Mouse (Mus musculus) testis, adult 2 months (tissue): Measurements from ENCODE around the gene Ssh3. TPM values are rescaled to one million over a fixed set of nuclear protein-coding genes. Genes with fewer than 3 reads are reported as not detected.

ENCODE experiments used
- H3K27ac ChIP-seq: fragments of 200-500 bp; 2 replicates; pipeline ENCODE4 v1.5.1; 2012; ENCODE audit warnings: low read depth, low read length; ENCODE audit not compliant: control insufficient read depth, insufficient read depth
- H3K27me3 ChIP-seq: fragments of 200-500 bp; 2 replicates; pipeline ENCODE4 v1.6.1; 2012; ENCODE audit warnings: mild to moderate bottlenecking, low read length, moderate library complexity; ENCODE audit not compliant: control insufficient read depth, insufficient read depth
- H3K36me3 ChIP-seq: fragments of 200-500 bp; 2 replicates; pipeline ENCODE4 v1.6.1; 2012; ENCODE audit warnings: mild to moderate bottlenecking, low read length; ENCODE audit not compliant: control insufficient read depth, insufficient read depth
- H3K4me1 ChIP-seq: fragments of 200-500 bp; 2 replicates; pipeline ENCODE4 v1.6.1; 2012; ENCODE audit warnings: low read length; ENCODE audit not compliant: control insufficient read depth, insufficient read depth
- H3K4me3 ChIP-seq: fragments of 200-500 bp; 2 replicates; pipeline ENCODE4 v1.5.1; 2012; ENCODE audit warnings: low read depth, mild to moderate bottlenecking, low read length, moderate library complexity, mixed read lengths; ENCODE audit not compliant: control insufficient read depth
- CTCF ChIP-seq: fragments of 200-500 bp; IDR thresholded peaks from 2 replicates; pipeline ENCODE4 v1.5.1; 2012; ENCODE audit warnings: low read depth, mild to moderate bottlenecking, inconsistent platforms, low read length, moderate library complexity; ENCODE audit not compliant: control insufficient read depth, insufficient read depth, insufficient replicate concordance
- POLR2A ChIP-seq: fragments of 200-500 bp; IDR thresholded peaks from 2 replicates; pipeline ENCODE4 v1.6.1; 2012; ENCODE audit warnings: low read depth, mild to moderate bottlenecking, inconsistent platforms, low read length, moderate library complexity; ENCODE audit not compliant: control insufficient read depth
- polyA plus RNA-seq: library from polyadenylated mRNA; depleted of rRNA; stranded (reverse); fragments of >200 nt; gene quantifications from 2 replicates; pipeline ENCODE4 v1.2.3, GENCODE M21; 2012

Gene Ssh3
- polyA plus RNA-seq, 1 experiment, result 7.1 TPM

DNA sequence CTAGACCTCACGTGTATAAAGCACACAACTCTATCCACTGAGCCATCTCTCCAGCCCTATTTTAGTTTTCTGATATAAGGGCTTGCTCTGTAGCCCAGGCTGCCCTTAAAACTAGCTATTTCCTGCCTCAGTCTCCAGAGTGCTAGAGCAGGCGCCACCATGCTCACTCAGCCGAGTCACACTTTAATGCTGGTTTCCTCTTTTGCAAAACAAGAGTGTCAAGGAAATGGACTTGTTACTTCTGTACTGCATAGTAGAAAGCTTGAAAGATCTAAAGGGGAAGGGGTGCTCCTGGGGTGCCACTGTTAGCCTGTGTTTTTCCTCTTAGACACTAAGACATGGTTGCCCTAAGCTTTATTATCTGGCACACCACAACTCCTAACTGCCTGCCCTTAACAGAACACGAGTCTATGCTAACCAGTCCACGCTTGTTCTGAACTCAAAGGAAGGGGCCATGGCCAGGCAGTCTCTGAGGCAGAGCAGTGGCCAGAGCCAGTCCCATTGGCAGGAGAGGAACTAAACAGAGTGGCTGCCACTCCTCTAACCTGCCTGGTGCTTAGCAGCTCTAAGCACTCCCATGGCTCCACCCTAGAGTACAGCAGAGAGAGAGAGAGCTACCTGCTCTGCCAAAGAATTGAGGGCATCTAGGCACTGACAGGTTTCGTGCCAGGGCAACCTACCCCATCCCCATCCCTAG, 30.7 kb upstream of the Ssh3 start:
- H3K27me3 ChIP-seq, result no peaks in the 10 kb centered on the region
- H3K4me1 ChIP-seq, result peaks cover 6% of the 10 kb centered on the region
- H3K36me3 ChIP-seq, result no peaks in the 10 kb centered on the region
- TF ChIP-seq CTCF, result no peak
- TF ChIP-seq POLR2A, result no peak
- no peak overlapping the region for H3K4me3 ChIP-seq
- H3K27ac ChIP-seq, result no peak overlapping the region

DNA sequence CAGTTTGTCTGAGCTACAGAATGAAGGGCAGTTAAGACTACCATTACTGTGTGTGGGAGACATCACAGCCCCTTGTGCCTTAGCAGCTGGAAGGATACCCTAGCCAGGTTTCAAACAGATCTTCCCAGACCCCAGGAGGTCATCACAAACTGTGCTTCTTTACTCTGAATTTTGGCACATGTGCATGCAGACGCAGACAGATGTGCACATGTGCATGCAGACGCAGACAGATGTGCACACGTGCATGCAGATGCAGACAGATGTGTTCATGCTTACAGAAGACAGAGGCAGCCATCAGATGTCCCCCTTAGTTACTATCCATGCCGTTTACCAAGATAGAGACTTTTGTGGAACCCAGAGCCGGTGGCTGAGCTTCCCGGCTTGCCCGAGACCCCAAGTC, 30.1 kb upstream of the Ssh3 start:
- Histone ChIP-seq H3K36me3 (no peaks in the 10 kb centered on the region), H3K4me1 (peaks cover 2% of the 10 kb centered on the region), H3K27ac (no peak overlapping the region), H3K27me3 (no peaks in the 10 kb centered on the region), H3K4me3 (no peak overlapping the region)
- TF ChIP-seq POLR2A (no peak), CTCF (no peak)

DNA sequence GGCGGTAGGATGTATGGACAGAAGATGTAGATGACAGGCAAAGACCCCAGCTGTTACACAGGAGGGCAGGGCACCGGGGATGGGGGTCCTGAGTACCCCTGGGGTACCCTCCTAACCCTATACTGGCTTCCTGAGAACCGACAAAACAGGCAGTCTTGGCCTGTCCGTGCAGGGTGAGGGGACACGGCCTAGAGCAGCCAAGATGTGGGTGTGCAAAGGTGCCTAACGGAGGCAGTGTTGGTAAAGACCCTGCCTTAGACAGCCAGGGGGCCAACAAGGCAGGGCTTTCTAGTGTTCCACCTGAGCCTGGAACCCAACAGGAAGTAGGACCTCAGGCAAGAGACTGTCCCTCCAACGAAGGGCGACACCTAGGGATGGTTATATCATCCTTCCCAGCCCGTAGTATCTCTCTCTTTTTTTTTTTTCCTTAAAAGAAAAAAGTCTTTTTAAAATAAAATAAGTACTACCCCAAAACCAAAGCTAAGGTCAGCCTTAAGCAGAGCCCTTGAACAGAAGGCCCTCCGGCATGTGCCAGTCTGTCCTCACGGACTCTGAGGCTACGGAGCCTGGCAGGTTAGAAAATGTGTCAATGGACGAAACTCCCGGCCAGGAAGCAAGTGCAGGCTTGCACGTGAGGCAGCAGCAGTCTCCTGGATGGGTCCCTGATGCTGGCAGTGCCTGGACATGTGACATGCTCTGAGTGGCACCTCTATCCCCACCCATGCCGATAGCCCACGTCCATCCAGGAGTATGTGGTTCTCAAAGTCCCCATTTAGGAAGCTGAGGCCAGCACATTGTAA, 29.5 kb upstream of the Ssh3 start:
- Histone ChIP-seq H3K4me1 (no peaks in the 10 kb centered on the region; the same call in 1 of the 2 replicates), H3K4me3 (no peak overlapping the region), H3K36me3 (no peaks in the 10 kb centered on the region), H3K27ac (no peak overlapping the region), H3K27me3 (no peaks in the 10 kb centered on the region)
- no peak for TF ChIP-seq CTCF
- TF ChIP-seq POLR2A, result no peak

DNA sequence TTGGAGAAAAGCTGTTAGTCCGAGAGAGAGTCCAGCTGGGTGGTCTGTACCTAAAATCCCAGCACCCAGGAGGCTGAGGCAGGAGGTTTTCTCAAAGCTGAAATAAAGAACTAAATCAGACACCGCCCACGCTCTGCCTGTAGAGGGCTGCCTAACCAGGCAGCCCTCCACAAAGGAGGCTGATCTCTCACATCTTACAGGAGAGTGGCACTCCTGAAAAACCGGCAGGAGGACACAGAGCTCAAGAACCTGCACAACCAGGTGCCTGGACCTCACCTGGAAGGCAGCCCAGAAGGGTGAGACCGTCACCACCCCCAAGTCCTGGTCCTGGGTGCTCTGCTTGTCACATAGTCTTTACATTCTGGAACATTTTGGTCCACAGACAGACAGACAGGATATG, 28.9 kb upstream of the Ssh3 start:
- Histone ChIP-seq H3K27me3 (no peaks in the 10 kb centered on the region), H3K4me1 (no peaks in the 10 kb centered on the region; the same call in 1 of the 2 replicates), H3K4me3 (no peak overlapping the region), H3K27ac (no peak overlapping the region), H3K36me3 (no peaks in the 10 kb centered on the region)
- TF ChIP-seq CTCF (no peak), POLR2A (no peak)

DNA sequence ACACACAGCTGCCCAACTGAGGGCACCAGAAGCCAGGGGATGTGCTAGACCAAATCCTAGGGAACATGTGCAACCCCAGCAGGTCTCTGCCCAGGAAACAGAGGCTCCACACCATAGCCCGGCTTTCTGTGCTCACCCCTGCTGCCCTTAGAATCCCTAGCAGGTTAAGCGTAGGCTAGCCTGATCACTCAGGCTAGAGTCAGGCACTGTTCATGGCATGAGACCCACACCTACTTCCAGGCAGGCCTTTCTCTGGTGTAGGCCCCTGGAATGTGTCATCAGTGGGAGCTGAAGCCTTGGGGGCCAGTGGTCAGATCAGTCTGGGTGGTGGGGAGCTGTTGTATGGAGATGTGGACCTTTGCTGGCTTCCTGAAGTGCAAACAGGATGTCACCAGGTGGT, 27.6 kb upstream of the Ssh3 start:
- no peak overlapping the region for H3K27ac ChIP-seq
- H3K36me3 ChIP-seq, result no peaks in the 10 kb centered on the region
- no peaks in the 10 kb centered on the region for H3K27me3 ChIP-seq
- H3K4me1 ChIP-seq, result no peaks in the 10 kb centered on the region
- no peak overlapping the region for H3K4me3 ChIP-seq
- TF ChIP-seq POLR2A (no peak), CTCF (no peak)

DNA sequence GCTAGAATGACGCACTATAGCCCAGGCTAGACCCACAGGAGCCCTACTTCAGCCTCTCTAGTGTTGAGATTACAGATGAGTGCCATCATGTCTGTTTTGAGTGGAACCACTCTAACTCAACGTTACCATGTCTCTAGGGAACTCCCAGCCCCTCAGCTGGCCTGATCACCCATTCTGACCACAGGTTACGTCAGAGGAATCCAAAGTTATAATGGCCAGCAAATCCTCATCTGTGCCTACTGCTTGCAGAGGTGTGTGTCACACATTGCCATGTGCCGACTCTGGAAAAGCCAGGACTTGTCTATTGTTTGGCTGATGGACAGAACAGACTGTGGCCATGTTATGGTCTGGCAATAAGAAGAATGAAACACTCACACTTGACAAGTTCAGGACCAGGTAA, 26.4 kb upstream of the Ssh3 start:
- Histone ChIP-seq H3K4me1 (no peaks in the 10 kb centered on the region), H3K27me3 (no peaks in the 10 kb centered on the region), H3K27ac (no peak overlapping the region), H3K36me3 (no peaks in the 10 kb centered on the region), H3K4me3 (no peak overlapping the region)
- TF ChIP-seq CTCF (no peak), POLR2A (no peak)

DNA sequence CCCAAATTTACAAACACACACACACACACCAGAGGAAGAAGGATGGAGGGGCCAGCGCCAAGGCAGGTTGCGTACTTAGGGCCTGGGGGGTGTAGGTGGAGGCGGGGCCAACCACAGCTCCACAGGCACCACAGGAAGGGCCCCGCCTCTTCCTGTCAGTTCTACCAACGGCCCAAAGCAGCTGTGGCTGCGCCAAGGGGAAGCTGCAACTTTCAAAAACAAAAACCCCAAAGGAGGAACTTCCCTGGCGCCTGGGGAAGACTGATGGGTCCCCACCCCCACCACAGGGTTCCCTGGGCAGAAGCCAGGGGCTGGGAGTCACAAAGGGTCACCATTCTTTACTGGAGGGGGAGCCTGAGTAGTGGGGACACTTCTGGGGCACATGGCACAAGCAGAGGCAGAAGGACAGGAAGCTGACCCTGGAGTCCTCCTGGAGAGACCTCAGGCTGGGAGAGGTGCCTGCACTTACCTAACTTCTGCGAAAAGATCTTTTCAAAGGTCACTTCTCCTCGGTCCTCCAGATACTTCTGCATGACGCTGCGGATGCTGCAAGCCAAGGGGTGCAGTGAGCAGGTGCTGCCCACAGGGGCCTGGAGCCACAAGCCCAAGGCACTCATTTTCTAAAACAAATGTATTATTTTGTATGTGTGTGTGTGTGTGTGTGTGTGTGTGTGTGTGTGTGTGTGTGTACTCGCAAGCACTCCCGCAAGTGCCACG, 25.6 kb upstream of the Ssh3 start:
- TF ChIP-seq POLR2A (no peak), CTCF (no peak)
- no peak overlapping the region for H3K4me3 ChIP-seq

More for the DNA sequence above, 25.6 kb upstream of the Ssh3 start:
- H3K27me3 ChIP-seq, result no peaks in the 10 kb centered on the region
- H3K4me1 ChIP-seq, result no peaks in the 10 kb centered on the region
- no peaks in the 10 kb centered on the region for H3K36me3 ChIP-seq
- no peak overlapping the region for H3K27ac ChIP-seq
